Mouse (Mus musculus) telencephalon, adult 2 months (tissue): ENCODE results near the gene Hook2.

Experiments
- DNase-seq: peaks from one replicate; pipeline ENCODE4 v3.0.0-alpha.2; 2011; ENCODE audit warnings: low read depth, low spot score

The Hook2 gene

GRCm38 (mm10) chr8:84987388-84987787, 3.0 kb upstream of the Hook2 start:
- DNase-seq: no peak

GRCm38 (mm10) chr8:84987903-84988302, 2.5 kb upstream of the Hook2 start:
- DNase-seq: no peak

- DNase-seq: no peak
These were observed 1.1 kb upstream of the Hook2 start for GRCm38 (mm10) chr8:84989311-84989731.

GRCm38 (mm10) chr8:84989810-84990209, 593 bp upstream of the Hook2 start:
- no peak for DNase-seq

GRCm38 (mm10) chr8:84990836-84991235, 433 bp downstream of the Hook2 start:
- no peak for DNase-seq

GRCm38 (mm10) chr8:84994375-84994774, 4.0 kb downstream of the Hook2 start:
- DNase-seq: no peak

- DNase-seq: no peak
These were observed 5.3 kb downstream of the Hook2 start for GRCm38 (mm10) chr8:84995680-84996079.

GRCm38 (mm10) chr8:84996978-84997377, 6.6 kb downstream of the Hook2 start:
- no peak for DNase-seq

GRCm38 (mm10) chr8:84997649-84998295, 7.4 kb downstream of the Hook2 start:
- peak; percentile 84 for DNase-seq

GRCm38 (mm10) chr8:85007686-85008085, 17.3 kb downstream of the Hook2 start:
- no peak for DNase-seq

GRCm38 (mm10) chr8:85011242-85011641, 20.8 kb downstream of the Hook2 start:
- DNase-seq: no peak

GRCm38 (mm10) chr8:85013230-85013840, 22.9 kb downstream of the Hook2 start:
- no peak for DNase-seq

- DNase-seq: no peak
These were observed 24.0 kb downstream of the Hook2 start, which contains the start of gene Best2 for GRCm38 (mm10) chr8:85014431-85014830. Gene Best2 (minus strand): TSS chr8:85014531.

GRCm38 (mm10) chr8:85016724-85017123, 26.3 kb downstream of the Hook2 start:
- DNase-seq: no peak

GRCm38 (mm10) chr8:85017209-85017608, 26.8 kb downstream of the Hook2 start:
- no peak for DNase-seq

GRCm38 (mm10) chr8:85021514-85022055, 31.2 kb downstream of the Hook2 start:
- no peak for DNase-seq

GRCm38 (mm10) chr8:85023846-85024245, 33.4 kb downstream of the Hook2 start:
- DNase-seq: no peak

GRCm38 (mm10) chr8:85025098-85025932, 34.9 kb downstream of the Hook2 start, which contains the start of gene Asna1:
Gene Asna1 (minus strand): TSS chr8:85025281.
- peak; percentile 97 for DNase-seq

GRCm38 (mm10) chr8:85026670-85027515, 36.5 kb downstream of the Hook2 start, which contains the start of gene Trir:
Gene Trir (plus strand): TSS chr8:85026823.
- peak; percentile 93 for DNase-seq

GRCm38 (mm10) chr8:85027516-85027855, 37.1 kb downstream of the Hook2 start:
- DNase-seq: no peak

- no peak for DNase-seq
These were observed 37.5 kb downstream of the Hook2 start for GRCm38 (mm10) chr8:85027922-85028321.
